Mouse (Mus musculus) hindbrain, embryonic 16.5 days (tissue): ENCODE results near the gene Sgms1. TPM values are rescaled to one million over a fixed set of nuclear protein-coding genes. Genes with fewer than 3 reads are reported as not detected.

Experiments
- ATAC-seq: fragments of 200-750 bp; cut with Nextera tagmentation; 2 replicates; pipeline ENCODE4 v1.8.0; 2017; ENCODE audit warnings: moderate TSS enrichment, moderate library complexity
- H3K27ac ChIP-seq: fragments of 300-500 bp; sonication (generic); 2 replicates; pipeline ENCODE4 v1.5.1; 2014; ENCODE audit warnings: low read depth, mild to moderate bottlenecking, control low read depth, low read length, moderate library complexity
- H3K27me3 ChIP-seq: fragments of 300-500 bp; sonication (generic); replicated peaks from 2 replicates; pipeline ENCODE4 v1.6.1; 2014; ENCODE audit warnings: low read length; ENCODE audit not compliant: control insufficient read depth, insufficient read depth
- H3K36me3 ChIP-seq: fragments of 300-500 bp; sonication (generic); 2 replicates; pipeline ENCODE4 v1.6.1; 2014; ENCODE audit warnings: mild to moderate bottlenecking, low read length, moderate library complexity, mixed read lengths; ENCODE audit not compliant: control insufficient read depth, insufficient read depth
- H3K4me1 ChIP-seq: fragments of 300-500 bp; sonication (generic); 2 replicates; pipeline ENCODE4 v1.6.1; 2014; ENCODE audit warnings: low read depth, low read length; ENCODE audit not compliant: control insufficient read depth, insufficient read depth
- H3K4me2 ChIP-seq: fragments of 300-500 bp; sonication (generic); 2 replicates; pipeline ENCODE4 v1.6.1; 2014; ENCODE audit warnings: mild to moderate bottlenecking, low read length, control low read depth, moderate library complexity
- H3K4me3 ChIP-seq: fragments of 300-500 bp; sonication (generic); 2 replicates; pipeline ENCODE4 v1.5.1; 2014; ENCODE audit warnings: mild to moderate bottlenecking, low read length, control low read depth, moderate library complexity
- H3K9ac ChIP-seq: fragments of 300-500 bp; sonication (generic); 2 replicates; pipeline ENCODE4 v1.6.1; 2014; ENCODE audit warnings: low read depth, mild to moderate bottlenecking, control low read depth, low read length, moderate library complexity
- H3K9me3 ChIP-seq: fragments of 300-500 bp; sonication (generic); 2 replicates; pipeline ENCODE4 v1.6.1; 2014; ENCODE audit warnings: mild to moderate bottlenecking, low read length, moderate library complexity; ENCODE audit not compliant: control insufficient read depth
- WGBS: fragments of 180-500 bp; shearing (Covaris S2); extraction: QIAGEN DNeasy Blood & Tissue Kit; methylation state at CpG from one replicate; pipeline ENCODE4 v1.1.7; 2014; 5-methylcytosine and 5-hydroxymethylcytosine counted together
- polyA plus RNA-seq: library from polyadenylated mRNA; unstranded; fragments of >200 nt; fragmentation: Nextera tagmentation; extraction: Ambion mirVana; gene quantifications from 2 replicates; pipeline ENCODE4 v1.2.1, GENCODE M21; 2015

Sgms1 gene
- polyA plus RNA-seq, 1 experiment from 2014 or later = 21.7 TPM

DNA sequence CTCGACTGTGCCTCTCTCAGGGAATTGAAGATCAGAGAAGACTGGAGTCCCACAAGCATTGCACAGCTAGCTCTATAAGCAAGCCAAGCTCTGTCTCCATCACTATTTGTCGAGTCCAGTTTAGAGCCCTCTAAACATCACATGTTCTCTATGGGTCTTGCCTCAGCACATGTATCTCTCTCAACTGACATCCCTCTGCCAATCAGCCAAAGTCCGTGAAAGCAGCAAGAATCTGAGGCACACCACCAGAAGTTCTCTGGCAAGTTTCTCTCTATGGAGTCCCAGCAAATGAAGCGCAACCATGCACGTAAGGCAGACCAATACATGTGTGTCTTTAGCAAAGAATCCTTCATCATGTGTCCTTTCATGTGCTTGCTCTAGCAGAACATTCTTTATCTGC is 77.8 kb downstream of the Sgms1 start:
- WGBS = 96% methylated on average over 5 of the region's 5 CpGs
- Histone ChIP-seq H3K27me3 (no peaks in the 10 kb centered on the region), H3K27ac (no peak overlapping the region), H3K4me2 (no peak overlapping the region), H3K36me3 (no peaks in the 10 kb centered on the region), H3K4me3 (no peak overlapping the region), H3K9ac (no peak overlapping the region), H3K4me1 (no peaks in the 10 kb centered on the region), H3K9me3 (no peaks in the 10 kb centered on the region)
- ATAC-seq = no peak

DNA sequence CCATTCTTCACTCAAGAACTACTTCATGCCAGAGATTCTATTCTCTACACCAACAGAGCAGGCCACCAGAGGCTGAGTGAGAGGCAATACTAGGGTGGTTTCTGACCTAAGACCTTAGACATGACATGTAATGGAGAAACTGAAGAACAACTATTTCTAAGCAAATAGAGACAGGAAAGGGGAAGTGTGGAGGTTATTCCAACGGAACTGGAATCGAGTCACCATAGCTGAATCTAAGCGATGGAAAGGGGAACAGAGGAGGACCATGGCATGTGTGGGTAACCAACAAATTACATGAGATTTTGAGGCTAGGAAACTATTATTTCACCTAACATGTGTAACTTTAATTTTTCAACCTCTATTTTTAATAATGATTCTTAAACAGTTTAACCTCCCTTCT is 78.5 kb downstream of the Sgms1 start:
- Histone ChIP-seq H3K27me3 (no peaks in the 10 kb centered on the region), H3K9ac (no peak overlapping the region), H3K4me3 (no peak overlapping the region), H3K9me3 (no peaks in the 10 kb centered on the region), H3K4me2 (no peak overlapping the region), H3K4me1 (no peaks in the 10 kb centered on the region), H3K36me3 (no peaks in the 10 kb centered on the region), H3K27ac (no peak overlapping the region)
- 96% methylated on average over 3 of the region's 3 CpGs for WGBS
- ATAC-seq = no peak

DNA sequence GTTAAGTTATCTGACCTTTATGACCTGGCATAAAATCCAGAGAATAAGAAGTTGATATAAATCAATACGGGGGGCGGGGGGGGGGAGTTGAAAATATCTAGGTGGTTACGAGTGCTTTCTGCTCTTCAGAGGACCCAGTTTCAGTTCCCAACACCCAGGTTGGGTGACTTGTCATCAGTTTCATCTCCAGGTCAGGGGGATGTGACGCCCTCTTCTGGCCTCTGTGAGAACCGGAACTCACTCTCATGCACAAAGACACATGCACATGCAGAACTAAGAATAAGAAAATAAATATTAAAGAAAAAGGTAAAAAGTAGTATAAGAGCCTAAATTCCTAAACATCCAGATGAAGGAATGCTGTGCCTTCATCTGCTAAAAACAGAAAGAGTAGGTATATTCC is 79.0 kb downstream of the Sgms1 start:
- WGBS = 97% methylated on average over 5 of the region's 5 CpGs
- H3K9me3 ChIP-seq = no peaks in the 10 kb centered on the region
- no peak for ATAC-seq
- no peaks in the 10 kb centered on the region for H3K4me1 ChIP-seq
- no peak overlapping the region for H3K4me2 ChIP-seq
- no peaks in the 10 kb centered on the region for H3K36me3 ChIP-seq
- no peaks in the 10 kb centered on the region for H3K27me3 ChIP-seq
- no peak overlapping the region for H3K27ac ChIP-seq
- H3K4me3 ChIP-seq = no peak overlapping the region
- H3K9ac ChIP-seq = no peak overlapping the region

DNA sequence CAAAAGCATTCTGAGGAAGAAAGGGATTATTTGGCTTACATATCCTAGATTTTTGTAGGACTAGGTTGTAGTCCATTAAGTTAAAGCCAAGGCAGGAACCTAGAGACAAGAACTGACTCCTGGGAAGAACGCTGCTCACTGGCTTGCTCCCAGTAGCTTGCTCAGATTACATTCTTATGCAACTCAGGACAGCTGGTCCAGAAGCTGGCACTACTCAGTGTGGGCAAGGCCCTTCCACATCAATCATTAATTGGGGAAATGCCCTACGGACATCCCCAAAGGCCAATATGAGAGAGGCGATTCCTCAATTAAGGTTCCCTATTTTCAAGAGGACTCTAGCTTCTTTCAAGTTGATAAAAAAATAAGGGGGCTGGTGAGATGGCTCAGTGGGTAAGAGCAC is 80.2 kb downstream of the Sgms1 start:
- no peaks in the 10 kb centered on the region for H3K4me1 ChIP-seq
- 0 out of 2 replicates have a peak, but pooled peaks have one; percentile 58 for ATAC-seq

DNA sequence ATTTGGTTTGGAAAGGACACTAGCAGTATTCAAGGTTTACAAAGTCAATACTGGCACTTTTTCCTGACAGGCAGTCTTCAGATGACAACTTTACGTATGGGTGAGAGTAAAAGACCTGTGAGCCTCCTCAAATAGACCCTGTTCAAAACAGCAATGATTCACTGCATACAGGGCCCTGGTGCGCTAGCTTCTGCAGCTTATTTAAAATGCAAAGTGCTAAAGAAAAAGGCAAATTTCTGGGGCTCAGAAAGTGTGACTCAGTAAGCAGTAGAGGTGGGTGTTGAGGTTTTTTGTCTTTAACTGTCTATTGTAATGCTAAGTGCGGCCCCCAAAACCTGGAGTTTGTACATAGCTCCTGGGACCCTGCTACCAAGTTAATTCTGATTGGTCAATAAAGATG is 81.2 kb downstream of the Sgms1 start:
- no peaks in the 10 kb centered on the region for H3K36me3 ChIP-seq
- no peak overlapping the region for H3K27ac ChIP-seq
- WGBS = 84% methylated on average over 3 of the region's 3 CpGs
- no peaks in the 10 kb centered on the region for H3K27me3 ChIP-seq
- ATAC-seq = no peak
- H3K9me3 ChIP-seq = no peaks in the 10 kb centered on the region
- no peak overlapping the region for H3K9ac ChIP-seq
- H3K4me2 ChIP-seq = no peak overlapping the region
- H3K4me1 ChIP-seq = no peaks in the 10 kb centered on the region
- no peak overlapping the region for H3K4me3 ChIP-seq

More for the DNA sequence above, 80.2 kb downstream of the Sgms1 start:
- H3K4me2 ChIP-seq = no peak overlapping the region
- H3K4me3 ChIP-seq = no peak overlapping the region
- no peak overlapping the region for H3K27ac ChIP-seq
- 82% methylated on average over 3 of the region's 3 CpGs for WGBS
- no peaks in the 10 kb centered on the region for H3K36me3 ChIP-seq
- H3K9me3 ChIP-seq = no peaks in the 10 kb centered on the region
- no peaks in the 10 kb centered on the region for H3K27me3 ChIP-seq
- no peak overlapping the region for H3K9ac ChIP-seq

DNA sequence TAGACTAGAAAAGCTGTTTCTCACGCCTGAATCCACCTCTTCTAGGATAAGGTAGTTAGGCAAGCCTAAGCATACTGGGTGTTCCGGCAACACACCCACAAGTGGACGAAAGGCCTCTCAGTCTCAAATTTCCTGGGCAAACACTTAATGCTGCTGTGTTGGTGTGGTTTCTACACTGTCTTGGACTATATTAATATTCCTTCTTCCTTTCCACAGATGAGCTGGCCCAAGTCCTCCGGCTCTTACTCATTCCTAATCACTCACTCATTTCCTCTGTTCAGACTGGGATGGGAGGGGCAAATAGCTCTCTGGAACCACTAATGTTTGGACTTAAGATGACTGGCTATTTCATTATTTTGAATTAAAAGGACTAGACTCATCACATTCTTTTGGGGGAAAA is 84.6 kb downstream of the Sgms1 start:
- no peak overlapping the region for H3K9ac ChIP-seq
- ATAC-seq = no peak
- no peaks in the 10 kb centered on the region for H3K27me3 ChIP-seq
- H3K4me1 ChIP-seq = no peaks in the 10 kb centered on the region
- H3K9me3 ChIP-seq = no peaks in the 10 kb centered on the region
- H3K4me2 ChIP-seq = no peak overlapping the region
- no peak overlapping the region for H3K27ac ChIP-seq
- H3K36me3 ChIP-seq = no peaks in the 10 kb centered on the region
- WGBS = 58% methylated on average over 4 of the region's 4 CpGs
- H3K4me3 ChIP-seq = no peak overlapping the region

DNA sequence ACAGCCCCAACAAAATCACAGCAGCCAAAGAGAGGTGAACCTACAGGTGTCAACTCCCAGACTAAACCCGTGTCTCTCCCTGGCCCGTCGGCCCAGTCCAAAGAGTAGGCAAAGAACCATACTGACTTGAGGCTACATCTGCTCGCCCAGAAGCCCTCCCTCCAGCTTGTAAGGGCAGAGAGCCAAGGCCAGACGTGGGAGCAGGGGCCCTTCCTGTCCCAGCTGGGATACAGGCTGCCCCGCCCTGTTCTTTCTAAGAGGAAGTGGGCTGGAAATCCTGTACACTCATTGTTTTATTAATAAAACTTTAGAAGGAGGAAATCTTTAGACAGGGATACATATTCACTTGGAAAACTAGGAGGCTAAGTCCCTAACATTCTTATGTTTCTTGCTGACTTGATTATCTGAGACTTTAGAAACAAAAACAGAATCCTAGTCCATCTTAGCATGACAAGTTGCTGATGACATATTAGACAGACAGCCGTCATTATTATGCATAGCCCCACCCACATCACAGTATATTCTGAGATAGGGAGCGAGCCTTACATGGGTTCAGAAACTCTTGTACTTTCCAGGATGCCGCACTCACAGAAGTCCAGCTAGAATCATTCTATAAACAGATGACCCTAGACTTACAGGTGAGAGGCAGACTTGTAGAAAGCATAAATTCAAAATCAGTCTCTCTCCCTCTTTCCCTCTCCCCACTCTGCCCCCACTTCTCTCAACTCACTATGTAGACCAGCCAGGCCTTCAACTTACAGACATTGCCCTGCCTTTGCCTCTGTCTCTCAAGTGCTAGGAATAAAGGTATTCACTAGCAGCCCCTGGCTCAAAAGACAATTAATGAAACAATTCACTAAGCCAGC is 85.3 kb downstream of the Sgms1 start:
- H3K27me3 ChIP-seq = no peaks in the 10 kb centered on the region
- ATAC-seq = peak; percentile 63; the same call in 1 of the 2 replicates
- H3K36me3 ChIP-seq = no peaks in the 10 kb centered on the region
- H3K4me2 ChIP-seq = no peak overlapping the region
- no peaks in the 10 kb centered on the region for H3K4me1 ChIP-seq
- no peak overlapping the region for H3K27ac ChIP-seq
- no peak overlapping the region for H3K4me3 ChIP-seq
- H3K9me3 ChIP-seq = no peaks in the 10 kb centered on the region
- 70% methylated on average over 9 of the region's 9 CpGs for WGBS
- H3K9ac ChIP-seq = no peak overlapping the region

DNA sequence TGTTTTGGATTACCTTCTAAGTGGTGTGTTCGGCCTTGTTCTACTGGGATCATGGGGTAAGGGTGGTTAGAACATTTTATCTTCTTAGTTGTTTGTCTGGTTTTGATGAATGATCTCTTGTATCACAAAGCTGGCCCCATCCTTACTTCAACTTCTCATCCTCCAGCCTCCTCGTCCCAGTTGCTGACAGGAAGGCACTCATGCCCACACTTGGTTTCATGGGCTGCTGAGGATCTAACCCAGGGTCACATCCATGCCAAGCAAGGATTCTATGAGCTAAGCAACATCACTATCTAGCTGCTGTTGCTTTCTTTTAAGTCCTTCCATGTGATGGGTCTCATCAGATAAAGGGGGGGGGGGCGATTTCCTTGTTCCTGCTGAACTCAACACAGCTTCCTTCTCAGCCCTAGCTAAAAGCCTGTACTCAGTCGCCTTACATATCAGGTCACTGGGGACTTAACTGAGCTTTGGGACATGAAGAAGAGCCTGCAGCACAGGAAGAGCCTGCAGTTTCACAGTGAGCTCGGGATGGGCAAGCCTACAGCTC is 86.6 kb downstream of the Sgms1 start:
- no peak overlapping the region for H3K27ac ChIP-seq
- no peaks in the 10 kb centered on the region for H3K27me3 ChIP-seq
- ATAC-seq = no peak
- no peak overlapping the region for H3K4me2 ChIP-seq
- H3K36me3 ChIP-seq = no peaks in the 10 kb centered on the region
- no peak overlapping the region for H3K9ac ChIP-seq
- H3K4me3 ChIP-seq = no peak overlapping the region
- H3K9me3 ChIP-seq = no peaks in the 10 kb centered on the region
- WGBS = 83% methylated on average over 5 of the region's 5 CpGs
- H3K4me1 ChIP-seq = no peaks in the 10 kb centered on the region

DNA sequence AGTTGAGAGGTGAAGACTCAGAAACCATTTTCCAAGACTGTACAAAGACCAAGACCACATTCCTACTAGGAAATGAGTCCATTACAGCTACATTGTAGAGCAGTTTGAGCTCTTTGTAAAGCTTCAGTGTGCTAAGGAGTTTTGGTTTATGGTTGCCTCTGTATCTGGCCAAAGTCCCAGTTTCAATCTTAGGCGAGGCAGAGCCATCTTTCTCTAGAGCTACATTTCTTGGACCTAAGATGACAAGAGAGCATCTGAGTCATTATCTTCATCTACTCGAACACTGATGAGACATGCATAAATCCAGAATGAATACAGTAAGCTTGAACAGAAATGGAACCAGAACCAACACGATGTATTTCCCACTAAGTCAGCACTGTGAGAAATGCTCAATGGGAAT is 87.9 kb downstream of the Sgms1 start:
- H3K27me3 ChIP-seq = no peaks in the 10 kb centered on the region

More for the DNA sequence above, 87.9 kb downstream of the Sgms1 start:
- H3K9me3 ChIP-seq = no peaks in the 10 kb centered on the region
- H3K36me3 ChIP-seq = no peaks in the 10 kb centered on the region
- H3K27ac ChIP-seq = no peak overlapping the region
- no peak overlapping the region for H3K9ac ChIP-seq
- no peaks in the 10 kb centered on the region for H3K4me1 ChIP-seq
- 85% methylated on average over 3 of the region's 3 CpGs for WGBS
- no peak overlapping the region for H3K4me2 ChIP-seq
- ATAC-seq = no peak
- no peak overlapping the region for H3K4me3 ChIP-seq
